Mouse (Mus musculus) erythroblast, adult 5-6 weeks (primary cell): ENCODE data around the gene Erf. TPM values are rescaled to one million over a fixed set of nuclear protein-coding genes. Genes with fewer than 3 reads are reported as not detected.

Source experiments
- ATAC-seq: replicated peaks from 2 replicates; pipeline ENCODE4 v1.8.0; 2016; ENCODE audit warnings: moderate number of reproducible peaks, mild to moderate bottlenecking, moderate TSS enrichment, inconsistent platforms; ENCODE audit not compliant: poor library complexity, low FRiP score, severe bottlenecking
- total RNA-seq, 2 experiments: library from RNA; stranded (forward) in 1 of 2; stranded (reverse) in 1 of 2; fragments of 150-400 nt in 1 of 2; fragments of 200-764, 138-1000 nt in 1 of 2; gene quantifications; 2 replicates each; pipeline versions ENCODE4 v1.2.3 to v1.2.4; 2015 to 2017; ENCODE audit warnings: low replicate concordance in 2 of 2

Gene Erf
- total RNA-seq, 2 experiments from 2014 or later: 2.6 to 3.3 TPM

GRCm38 (mm10) chr7:25281734-25282601, 31.4 kb upstream of the Erf start:
- peak; percentile 71 for ATAC-seq

- peak; percentile 52 for ATAC-seq
Measured at GRCm38 (mm10) chr7:25281166-25281733, 30.7 kb upstream of the Erf start.

DNA sequence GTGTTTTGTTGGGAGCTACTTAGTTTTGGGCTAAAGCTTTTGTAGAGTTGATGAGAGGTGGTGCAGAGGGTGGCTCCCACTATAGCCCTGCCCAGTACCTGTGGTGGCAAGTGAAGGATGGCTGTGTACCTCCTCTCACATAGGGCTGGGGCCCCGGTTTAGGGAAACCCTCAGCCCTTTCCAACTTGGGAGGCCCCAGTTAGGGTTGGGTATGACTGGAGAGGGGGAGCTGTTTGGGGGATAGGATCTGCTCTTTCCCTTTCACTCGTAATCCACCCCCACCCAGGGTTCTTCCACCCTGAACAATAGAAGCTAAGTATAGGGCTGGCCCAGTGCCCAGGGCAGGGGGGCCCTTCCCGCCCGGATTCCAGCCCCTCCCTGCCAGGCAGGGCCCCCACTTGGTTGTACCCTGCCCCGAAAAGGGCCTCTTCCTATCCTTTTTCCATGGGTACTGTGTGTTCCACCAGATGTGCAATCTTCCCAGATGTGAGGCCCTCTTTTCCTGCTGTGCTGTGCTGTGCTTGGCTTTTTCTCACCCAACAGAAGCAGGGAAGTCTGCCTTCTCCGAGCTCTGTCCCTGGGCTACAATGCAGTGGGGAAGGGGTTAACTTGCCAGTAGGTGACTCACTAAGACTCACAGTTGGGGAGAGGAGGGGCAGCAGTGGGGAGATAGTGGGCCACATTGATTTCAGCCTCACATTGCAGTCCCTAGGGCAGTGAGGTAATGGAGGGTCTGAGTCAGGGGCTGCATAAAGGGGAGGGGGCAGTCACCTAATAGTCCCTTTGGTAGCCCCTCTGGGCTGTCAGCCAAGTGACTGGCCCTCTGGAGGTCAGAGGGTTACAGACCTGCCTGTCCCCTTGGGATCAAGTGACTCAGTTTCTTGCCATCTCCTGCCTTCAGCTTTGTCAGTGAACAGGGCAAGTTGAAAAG, 29.6 kb upstream of the Erf start:
- no peak for ATAC-seq

DNA sequence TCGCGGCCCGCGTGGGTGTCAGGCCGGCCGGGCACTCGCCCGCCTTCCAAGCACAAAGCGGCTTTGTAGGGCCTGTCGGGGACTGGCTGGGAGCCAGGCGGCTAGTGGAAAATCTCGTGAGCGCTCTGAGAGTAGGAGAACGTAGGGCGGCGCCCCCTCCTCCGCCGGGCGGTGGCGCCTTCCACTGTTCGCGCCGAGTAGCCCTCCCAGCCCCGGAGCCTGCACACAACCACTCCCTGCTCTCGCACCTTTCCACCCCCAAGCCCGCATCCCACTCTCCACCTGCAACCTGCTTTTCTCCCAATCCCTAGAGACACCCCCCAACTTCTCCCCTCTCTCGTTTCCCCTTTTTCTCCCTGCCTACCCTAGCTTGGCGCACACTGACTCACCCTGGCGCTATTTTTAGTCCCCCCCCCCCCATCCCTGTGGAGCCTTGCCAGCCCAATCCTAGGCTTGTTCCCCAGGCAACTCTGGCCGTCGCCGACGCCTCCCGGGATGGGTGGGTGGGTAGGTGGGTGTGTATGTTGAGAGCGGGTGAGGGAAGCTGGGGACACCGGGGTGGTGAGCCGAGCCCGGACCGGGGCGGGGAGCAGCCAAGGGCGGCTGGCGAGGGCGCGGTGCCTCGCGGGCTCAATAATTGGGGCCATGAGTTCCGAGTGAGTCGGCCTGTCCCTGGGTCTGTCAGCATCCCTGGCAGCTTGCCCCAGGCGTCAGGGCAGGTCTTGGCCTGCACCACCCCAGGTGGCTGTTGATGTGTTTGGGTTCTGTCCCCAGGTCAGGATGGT, 28.7 kb upstream of the Erf start:
- peak; percentile 12; the same call in 1 of the 2 replicates for ATAC-seq

GRCm38 (mm10) chr7:25278341-25279075, 27.9 kb upstream of the Erf start:
- peak; percentile 50 for ATAC-seq

DNA sequence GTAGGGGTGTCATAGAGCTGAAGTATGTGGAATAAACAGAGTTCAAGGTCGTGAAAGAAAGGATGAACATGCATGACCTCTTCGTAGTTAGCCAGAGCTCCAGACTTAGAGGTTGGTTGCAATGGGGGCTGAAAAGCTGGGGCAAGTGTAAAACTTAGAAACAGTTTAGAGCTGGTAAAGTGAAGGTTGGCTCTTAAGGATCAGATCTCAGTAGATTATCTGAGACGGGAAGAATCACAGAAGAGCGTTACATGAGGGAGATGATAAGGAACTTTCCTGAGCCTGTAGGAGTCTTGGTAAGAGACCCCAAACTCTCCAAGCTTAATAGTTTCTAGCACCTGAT, 27.4 kb upstream of the Erf start:
- no peak for ATAC-seq

GRCm38 (mm10) chr7:25277405-25277804, 26.8 kb upstream of the Erf start:
- ATAC-seq: no peak

DNA sequence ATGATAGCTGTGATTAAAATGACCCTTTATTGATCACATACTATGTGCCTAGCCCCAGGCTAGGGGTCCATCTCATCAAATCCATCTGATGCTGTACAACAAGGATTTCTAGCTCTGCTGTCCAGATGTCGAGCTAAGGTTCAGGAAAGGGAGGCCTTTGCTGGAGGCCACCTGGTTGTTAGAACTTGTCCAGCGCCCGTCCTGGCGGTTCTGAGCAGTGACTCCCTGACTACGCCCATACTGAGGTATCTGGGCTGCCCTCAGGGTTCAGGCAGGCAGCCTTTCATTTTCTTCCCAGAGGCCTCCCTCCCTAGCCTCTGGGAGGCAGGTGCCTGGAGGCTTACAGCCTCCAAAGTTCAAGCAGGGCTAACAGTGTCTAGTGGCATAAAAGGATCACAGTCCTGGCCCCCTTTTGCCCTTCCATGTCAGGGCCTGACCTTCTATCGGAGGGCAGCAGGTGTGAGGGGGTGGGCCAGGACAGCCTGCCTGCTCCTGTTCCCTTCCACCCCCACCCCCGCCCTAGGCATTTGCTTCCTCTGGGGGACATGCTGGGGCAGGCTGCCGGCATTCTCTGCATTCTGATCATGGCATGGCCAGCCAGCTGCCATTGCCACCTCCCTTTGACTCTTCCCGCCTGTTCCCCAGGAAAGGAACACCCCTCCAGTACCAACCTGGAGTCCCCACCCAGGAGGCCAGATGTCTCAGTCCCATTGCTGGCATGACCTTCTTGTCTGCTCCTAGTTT, 25.2 kb upstream of the Erf start:
- ATAC-seq: no peak

- no peak for ATAC-seq
Measured at GRCm38 (mm10) chr7:25274996-25275395, 24.4 kb upstream of the Erf start.

GRCm38 (mm10) chr7:25274571-25274970, 24.0 kb upstream of the Erf start:
- 0 out of 2 replicates have a peak, but pooled peaks have one; percentile 18 for ATAC-seq

- peak; percentile 42 for ATAC-seq
Measured at GRCm38 (mm10) chr7:25273259-25274241, 23.0 kb upstream of the Erf start.

DNA sequence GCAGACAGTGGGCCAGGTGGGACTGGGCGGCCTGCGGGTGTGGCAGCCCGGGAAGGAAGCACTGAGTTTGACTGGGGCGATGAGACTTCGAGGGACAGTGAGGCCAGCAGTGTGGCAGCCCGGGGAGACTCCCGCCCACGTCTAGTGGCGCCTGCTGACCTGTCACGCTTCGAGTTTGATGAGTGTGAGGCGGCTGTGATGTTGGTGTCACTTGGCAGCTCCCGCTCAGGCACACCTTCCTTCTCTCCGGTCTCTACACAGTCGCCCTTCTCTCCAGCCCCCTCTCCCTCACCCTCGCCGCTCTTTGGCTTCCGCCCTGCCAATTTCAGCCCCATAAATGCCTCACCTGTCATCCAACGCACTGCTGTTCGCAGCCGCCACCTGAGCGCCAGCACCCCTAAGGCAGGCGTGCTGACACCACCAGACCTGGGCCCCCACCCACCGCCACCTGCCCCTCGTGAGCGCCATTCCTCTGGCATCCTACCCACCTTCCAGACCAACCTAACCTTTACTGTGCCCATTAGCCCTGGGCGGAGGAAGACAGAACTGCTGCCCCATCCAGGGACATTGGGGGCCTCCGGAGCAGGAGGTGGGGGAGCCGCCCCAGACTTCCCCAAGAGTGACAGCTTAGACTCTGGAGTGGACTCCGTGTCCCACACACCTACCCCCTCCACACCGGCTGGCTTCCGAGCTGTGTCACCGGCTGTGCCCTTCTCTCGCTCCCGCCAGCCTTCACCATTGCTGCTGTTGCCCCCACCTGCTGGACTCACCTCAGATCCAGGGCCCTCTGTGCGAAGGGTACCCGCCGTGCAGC, 22.1 kb upstream of the Erf start:
- ATAC-seq: no peak

- ATAC-seq: no peak
Measured at GRCm38 (mm10) chr7:25271651-25272444, 21.3 kb upstream of the Erf start.

- ATAC-seq: no peak
Measured at GRCm38 (mm10) chr7:25270652-25271633, 20.4 kb upstream of the Erf start.
